Mouse (Mus musculus): Measurements from ENCODE around the gene Dennd1b.

The Dennd1b gene

DNA sequence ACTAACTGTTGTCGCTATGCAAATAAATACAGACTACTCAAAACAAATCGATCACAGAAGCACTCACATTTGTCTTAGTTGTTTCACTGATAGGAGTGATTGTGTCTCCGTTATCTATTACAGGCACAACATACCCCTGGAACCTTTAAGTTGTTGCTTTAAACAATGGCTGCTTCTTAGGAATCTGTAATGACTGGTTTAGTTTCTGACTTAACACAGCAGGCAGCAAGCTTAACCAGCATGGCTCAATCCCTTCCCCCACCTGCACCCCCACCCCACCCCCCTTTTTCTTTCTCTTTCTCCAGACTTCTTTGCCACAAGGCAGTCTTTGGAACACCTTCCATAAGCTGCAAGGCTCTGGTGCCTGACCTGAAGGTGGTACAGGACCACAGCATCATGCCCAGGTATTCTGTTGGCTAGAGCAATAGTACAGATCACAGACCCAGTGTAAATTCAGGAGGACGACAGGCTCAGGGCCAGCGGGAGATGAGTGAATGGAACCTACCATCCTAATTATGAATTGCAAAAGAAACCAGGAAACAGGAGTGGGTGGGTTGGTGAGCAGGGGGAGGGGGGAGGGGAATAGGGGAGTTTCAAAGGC lies 231.3 kb downstream of the Dennd1b start:
- DNase-seq (ENCODE audit: low spot score): no peak

DNA sequence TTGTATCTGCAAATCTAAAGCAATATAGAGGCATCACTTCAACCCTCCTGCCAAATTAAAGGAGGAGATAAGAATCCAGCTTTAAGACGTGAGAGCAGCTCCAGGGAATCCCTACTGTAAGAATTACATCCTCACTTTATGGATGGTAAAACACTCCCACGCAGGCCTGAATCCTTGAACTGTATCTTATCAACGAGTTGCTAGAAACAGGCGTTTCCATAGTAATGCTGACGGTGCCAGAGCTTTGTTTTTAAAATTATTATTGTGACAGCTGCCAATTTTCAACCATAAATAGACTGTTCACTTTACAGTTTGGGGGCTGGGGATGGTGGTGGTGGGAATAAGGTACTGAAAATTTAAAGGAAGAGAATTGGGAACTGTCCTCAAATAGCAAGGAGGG lies 239.8 kb downstream of the Dennd1b start:
- no peak for DNase-seq (ENCODE audit: low spot score)

DNA sequence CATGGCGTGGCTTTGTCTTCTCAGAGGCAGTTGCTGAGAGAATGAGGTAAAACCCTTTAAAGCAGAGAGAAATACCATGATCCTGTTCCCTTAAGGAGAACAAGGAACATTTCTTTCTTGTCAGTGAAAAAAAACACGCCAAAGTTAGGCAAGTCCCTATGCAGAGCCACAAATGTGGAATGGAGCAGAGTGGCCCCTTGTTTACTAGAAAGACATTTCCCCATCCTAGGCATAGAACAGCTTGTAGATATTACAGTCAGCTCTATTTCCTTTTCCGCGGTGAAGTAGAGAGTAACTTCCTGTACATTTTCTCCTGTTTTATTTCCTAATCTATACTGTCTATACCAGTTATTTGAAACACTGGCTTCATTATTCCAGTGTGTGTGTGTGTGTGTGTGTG lies 243.0 kb downstream of the Dennd1b start:
- no peak for DNase-seq (ENCODE audit: low spot score)

DNA sequence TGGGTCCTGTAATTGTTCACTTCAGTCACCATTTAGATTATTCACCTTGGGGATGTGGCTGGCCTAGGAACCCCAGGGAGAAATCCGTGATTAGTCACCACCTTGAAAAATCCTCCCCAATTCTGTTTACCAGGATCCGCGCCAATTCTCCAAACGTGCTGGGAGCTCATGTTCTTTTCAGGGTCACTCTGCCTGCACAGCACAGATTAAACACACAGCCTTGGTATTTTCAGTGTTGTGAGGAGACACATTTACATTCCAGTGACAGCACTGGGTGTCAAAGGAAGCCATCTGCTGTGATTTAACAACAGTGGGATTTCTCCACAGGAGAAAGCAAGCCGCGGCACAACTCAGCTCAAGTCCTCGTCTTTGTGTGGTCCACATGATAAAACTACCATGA lies 246.6 kb downstream of the Dennd1b start:
- no peak for DNase-seq (ENCODE audit: low spot score)

DNA sequence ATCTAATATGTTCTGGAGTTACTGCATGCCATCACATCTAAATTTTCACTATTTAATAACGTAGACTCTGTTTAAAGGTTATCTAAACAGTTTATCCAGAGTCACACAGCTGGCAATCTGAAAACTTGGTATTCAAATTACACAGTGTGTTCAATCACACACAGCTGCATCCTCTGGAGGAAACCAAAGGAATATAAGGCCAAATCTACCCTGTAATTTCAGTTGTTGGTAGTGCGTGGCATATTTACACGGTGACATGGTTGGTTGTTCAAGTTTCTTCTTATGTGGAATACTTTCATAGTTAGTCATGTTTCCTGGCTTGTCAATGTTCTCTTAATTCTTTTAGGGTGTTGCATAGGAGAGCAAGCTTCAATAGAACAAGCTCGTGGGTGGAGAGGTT lies 247.3 kb downstream of the Dennd1b start:
- no peak for DNase-seq (ENCODE audit: low spot score)

DNA sequence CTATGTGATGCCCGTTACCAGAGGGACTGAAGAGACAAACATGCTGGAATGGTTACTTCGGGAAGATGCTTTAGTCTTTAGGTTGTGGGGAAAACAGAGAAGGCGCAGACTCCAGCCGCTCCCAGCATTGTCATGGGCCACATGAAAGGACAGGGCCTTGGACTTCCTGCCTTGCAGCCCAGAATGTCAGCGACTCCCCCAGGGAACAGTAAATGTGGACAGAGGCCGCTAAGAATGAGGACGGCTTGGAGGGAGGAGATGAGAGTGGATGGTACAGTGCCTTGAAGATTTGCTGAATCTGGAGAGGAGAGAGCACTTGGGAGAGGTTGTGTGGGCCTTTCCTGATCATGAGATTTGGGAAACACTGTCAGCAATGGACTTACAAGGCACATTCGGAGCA lies 252.1 kb downstream of the Dennd1b start:
- DNase-seq (ENCODE audit: low spot score): no peak

DNA sequence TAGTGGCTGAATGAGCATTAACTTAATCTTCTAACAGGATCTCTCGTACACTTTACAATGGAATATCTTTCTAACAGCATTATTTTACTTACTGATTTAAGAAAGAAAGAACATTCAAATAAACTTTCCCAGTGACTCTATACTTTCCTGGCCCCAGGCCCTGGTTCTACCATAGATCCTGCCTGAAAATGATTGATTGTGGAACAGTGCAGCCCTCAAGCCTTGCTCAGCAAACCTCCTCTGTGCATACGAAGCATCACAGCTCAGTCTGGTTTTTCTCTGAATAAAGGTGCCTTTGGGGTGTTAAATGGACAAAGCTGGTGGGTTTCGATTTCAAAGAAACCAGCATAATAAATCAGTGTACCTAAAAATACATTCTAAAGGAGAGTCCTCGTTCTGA lies 260.6 kb downstream of the Dennd1b start:
- DNase-seq (ENCODE audit: low spot score): no peak

DNA sequence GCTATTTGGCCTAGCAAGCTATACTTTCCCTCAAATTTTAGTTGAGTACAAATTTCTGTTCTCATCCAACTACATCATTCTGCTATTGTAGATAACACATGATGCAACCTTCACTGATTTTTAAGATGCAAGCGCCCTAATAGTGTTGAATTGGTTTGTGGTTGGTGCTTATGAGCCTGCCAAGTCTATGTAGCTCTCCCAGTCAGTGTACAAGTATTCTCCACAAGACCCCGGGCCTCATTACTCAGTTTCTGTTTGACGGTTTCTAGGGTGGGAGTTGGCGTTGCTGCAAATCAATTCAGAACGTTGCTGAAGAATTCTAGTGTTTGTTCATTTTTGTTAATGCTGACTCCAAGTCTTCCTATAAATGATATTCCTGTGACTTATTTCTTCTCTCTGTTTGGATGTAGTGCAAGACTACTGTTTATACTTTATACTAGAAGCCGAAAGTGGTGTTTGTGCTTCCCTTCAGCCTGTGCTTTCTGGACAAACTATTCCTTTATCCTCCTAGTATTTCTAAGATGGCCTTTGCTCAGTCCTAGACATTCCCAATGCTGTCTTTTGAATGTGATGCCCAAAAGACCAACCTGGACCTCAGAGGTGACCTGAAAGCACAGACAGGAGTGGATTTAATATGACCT lies 261.2 kb downstream of the Dennd1b start:
- no peak for DNase-seq (ENCODE audit: low spot score)

All from c-Kit-positive CD71-positive TER-119-positive erythroid progenitor cells, embryonic 14.5 days (primary cell).